Mouse (Mus musculus) embryonic fibroblast, embryonic 13.5 days (primary cell): Measurements from ENCODE around the gene Esp24. TPM values are rescaled to one million over a fixed set of nuclear protein-coding genes. Genes with fewer than 3 reads are reported as not detected.
"Not testable (repeated sequence)": the region's sequence is repeated elsewhere in the genome, so short reads cannot be mapped to it uniquely, and the experiment has no call there.

Experiments used
- H3K27ac ChIP-seq: 2 replicates; pipeline ENCODE4 v1.5.1; 2012; ENCODE audit warnings: low read length, control low read depth, inconsistent platforms; ENCODE audit not compliant: insufficient read depth
- H3K4me1 ChIP-seq: 2 replicates; pipeline ENCODE4 v1.6.1; 2011; ENCODE audit warnings: low read length; ENCODE audit not compliant: control insufficient read depth, insufficient read depth
- H3K4me3 ChIP-seq: 2 replicates; pipeline ENCODE4 v1.5.1; 2011; ENCODE audit warnings: mild to moderate bottlenecking, control low read depth, low read length; ENCODE audit not compliant: insufficient read depth
- CTCF ChIP-seq: IDR thresholded peaks from 2 replicates; pipeline ENCODE4 v1.5.1; 2011; ENCODE audit warnings: mild to moderate bottlenecking, control low read depth, low read length, moderate library complexity, borderline replicate concordance; ENCODE audit not compliant: insufficient read depth
- POLR2A ChIP-seq: IDR thresholded peaks from 2 replicates; pipeline ENCODE4 v1.6.1; 2011; ENCODE audit warnings: low read depth, mild to moderate bottlenecking, control low read depth, low read length, moderate library complexity
- polyA plus RNA-seq: library from polyadenylated mRNA; stranded (reverse); fragments of >200 nt; gene quantifications from 2 replicates; pipeline ENCODE4 v1.2.4, GENCODE M21; 2011; ENCODE audit warnings: low read depth; ENCODE audit not compliant: missing spikeins, insufficient read length

Esp24 gene
- not detected in 2 replicates for polyA plus RNA-seq

DNA sequence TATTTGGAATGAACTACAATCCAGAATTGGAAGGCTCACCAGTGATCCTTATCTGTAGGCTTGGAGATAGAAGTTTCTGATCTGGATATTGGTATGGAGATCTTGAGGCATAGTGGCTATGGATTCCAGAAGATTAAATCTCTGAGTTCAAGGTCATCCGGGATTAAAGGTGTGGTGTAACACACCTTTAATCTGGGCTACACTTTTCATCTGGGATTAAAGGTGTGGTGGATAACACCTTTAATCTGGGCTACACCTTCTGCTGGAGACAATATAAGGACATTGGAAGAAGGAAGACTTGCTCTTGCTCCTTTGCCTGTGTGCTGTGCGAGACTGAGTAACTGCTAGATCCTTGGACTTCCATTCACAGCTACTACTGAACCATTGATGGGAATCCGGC lies at the start of gene Esp24:
Gene Esp24 (plus strand): TSS at position 301 of the 400 bp plus-strand sequence.
- H3K4me1 ChIP-seq, H3K27ac ChIP-seq, H3K4me3 ChIP-seq: not testable (repeated sequence)

- Histone ChIP-seq H3K27ac (no peak overlapping the region), H3K4me1 (no peaks in the 10 kb centered on the region), H3K4me3 (no peak overlapping the region)
- TF ChIP-seq POLR2A (no peak), CTCF (no peak)
These were observed 26.6 kb upstream of the Esp24 start for GRCm38 (mm10) chr17:39009846-39010245.

DNA sequence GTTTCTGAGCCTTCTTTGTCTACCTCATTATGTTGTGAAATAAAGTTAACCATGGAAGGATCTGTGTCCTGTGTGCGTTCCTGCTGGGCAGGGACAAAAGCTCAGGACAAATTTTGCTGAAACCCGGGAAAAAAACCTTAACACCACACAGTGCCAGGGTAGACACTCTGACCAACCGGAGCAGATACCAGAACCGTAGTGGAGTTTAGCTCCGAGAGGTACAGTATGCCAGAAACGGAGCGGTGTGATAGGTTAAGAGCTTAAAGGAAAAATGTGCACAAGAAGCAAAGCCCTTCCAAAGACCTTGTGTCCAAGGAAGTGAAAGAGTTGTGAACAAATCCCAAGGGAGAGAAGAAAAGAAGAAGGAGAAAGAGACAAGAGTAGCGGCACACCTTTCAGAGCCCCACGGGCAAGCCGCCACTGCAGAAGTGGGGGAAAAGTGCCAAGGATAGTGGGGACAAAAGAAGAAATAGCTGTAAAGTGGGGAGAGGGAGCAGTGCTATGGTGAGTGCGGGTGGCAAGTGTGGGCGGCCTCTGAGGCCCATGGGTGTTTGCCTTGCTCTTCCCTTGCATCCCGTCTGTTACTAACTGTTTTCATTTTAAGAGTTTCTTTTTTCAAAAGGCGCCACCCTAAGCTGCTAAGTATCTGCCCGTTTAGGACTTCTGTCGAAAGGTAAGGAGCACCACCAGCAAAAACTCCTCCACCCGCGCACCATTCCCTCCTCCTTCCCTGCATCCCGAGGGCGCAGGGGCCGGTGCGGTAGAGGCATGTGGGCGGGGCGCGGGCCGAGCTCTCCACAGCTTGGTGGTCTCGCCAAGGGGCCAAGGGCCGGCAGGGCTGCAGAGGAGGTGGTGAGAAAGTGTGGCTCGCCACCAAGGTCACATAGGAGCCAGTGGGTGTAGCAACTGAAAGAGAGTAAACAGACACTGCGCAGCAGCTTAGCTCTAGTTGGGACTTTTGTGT lies 25.5 kb upstream of the Esp24 start:
- TF ChIP-seq CTCF (no peak), POLR2A (no peak)
- Histone ChIP-seq H3K27ac (no peak overlapping the region), H3K4me3 (no peak overlapping the region), H3K4me1 (no peaks in the 10 kb centered on the region)

DNA sequence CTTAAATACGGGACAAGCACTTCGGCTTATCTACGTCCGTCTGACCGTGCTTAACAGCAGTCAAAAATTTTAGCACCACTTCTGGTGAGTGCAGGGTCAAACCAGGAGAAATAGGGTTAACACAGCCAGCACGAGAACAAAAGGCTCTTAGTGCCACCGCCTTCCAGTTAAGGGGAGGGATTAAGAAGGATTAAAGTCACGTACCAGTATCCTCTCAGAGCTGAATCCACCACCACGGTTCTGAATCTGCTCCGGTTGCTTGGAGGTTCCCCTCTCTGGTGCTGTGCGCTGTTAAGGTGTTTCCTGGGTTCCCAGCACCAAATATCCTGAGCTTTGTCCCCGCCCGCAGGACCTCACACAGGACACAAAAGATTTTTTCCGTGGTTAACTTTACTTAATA lies 19.3 kb upstream of the Esp24 start:
- Histone ChIP-seq H3K4me1 (no peaks in the 10 kb centered on the region), H3K4me3 (no peak overlapping the region), H3K27ac (no peak overlapping the region)
- TF ChIP-seq POLR2A (no peak), CTCF (no peak)

DNA sequence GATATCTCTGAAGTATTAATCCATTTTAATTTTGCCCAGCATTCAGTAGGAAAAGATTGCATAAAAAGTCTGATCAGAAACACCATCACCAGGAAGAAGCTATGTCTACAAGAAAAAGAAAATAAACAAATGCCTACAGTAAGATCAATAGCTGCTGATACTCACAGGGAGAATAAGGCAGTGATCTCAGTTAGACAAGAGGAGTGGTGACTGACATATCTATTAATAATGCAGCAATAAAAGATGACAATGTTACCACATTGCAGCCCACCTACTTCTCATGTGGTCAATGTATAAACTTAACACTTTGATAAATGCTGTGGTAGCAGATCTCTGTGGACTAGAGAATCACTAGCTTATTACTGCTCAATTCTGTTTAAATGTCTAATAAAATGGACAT lies 6.7 kb downstream of the Esp24 start, which contains the start of gene Gm21903:
Gene Gm21903 (minus strand): TSS at position 101 of the 400 bp plus-strand sequence.
- Histone ChIP-seq H3K4me3 (no peak within 1 kb of the TSS), H3K4me1 (no peaks in the 10 kb centered on the region)
- TF ChIP-seq POLR2A (no peak), CTCF (no peak)

DNA sequence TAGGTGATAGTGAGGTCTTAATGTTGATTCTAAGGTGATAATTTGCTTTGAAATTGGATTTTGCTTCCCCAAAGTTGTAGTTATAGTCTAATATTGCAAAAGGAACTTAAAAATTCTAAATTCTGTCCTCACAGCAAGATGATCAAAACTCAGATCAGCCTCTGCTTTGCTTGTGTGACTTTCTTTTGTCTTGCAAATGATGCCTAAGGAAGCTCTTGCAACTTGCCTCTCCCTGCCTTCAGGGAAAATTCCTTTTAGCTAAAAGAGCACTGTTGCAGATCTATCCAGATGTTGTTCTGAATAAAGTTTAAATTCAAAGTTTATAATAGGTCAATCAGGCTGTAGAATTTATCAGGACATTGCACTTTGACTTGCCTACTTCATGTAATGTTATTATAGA lies 27.1 kb downstream of the Esp24 start:
- Histone ChIP-seq H3K27ac (no peak overlapping the region), H3K4me1 (no peaks in the 10 kb centered on the region), H3K4me3 (no peak overlapping the region)
- TF ChIP-seq POLR2A (no peak), CTCF (no peak)

More for the DNA sequence above, 6.7 kb downstream of the Esp24 start, which contains the start of gene Gm21903:
- H3K27ac ChIP-seq: no peak within 1 kb of the TSS

DNA sequence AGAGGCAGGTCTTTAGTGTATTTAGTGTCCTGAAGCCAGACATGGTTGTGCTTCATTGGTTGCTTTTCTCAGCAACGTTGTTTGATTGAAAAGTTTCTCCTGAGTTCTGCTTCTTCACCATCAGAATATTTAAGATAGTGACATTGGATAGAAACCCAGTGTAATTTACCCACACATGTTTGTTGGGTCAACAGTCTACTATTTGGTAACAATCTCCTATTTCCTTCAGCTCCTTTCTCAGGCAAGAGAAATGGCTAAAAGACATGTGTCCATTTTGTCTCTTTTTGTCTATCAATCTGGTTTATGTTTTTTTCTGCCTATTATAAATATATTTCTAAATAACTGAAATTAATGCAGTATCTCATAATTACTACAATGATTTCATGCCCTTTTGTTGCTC lies 40.4 kb downstream of the Esp24 start, which contains the start of gene Esp23:
Gene Esp23 (minus strand): TSS at position 101 of the 400 bp plus-strand sequence.
- H3K4me3 ChIP-seq: no peak within 1 kb of the TSS
- no peak within 1 kb of the TSS for H3K27ac ChIP-seq
- no peak for TF ChIP-seq POLR2A
- no peaks in the 10 kb centered on the region for H3K4me1 ChIP-seq

Other genes with a start within 250 kb of the Esp24 start
- gene Gm21903, start 6.6 kb downstream of the Esp24 start, polyA plus RNA-seq: not detected in 2 replicates
- not detected in 2 replicates for gene Esp23, start 40.3 kb downstream of the Esp24 start, polyA plus RNA-seq
- gene Esp22, start 58.6 kb downstream of the Esp24 start, polyA plus RNA-seq: not detected in 2 replicates